Mouse (Mus musculus): ENCODE results near the gene Idi2.
A peak's percentile ranks its signal among the peaks of the same experiment; 100 is the strongest.
"Not testable (repeated sequence)": the region's sequence is repeated elsewhere in the genome, so short reads cannot be mapped to it uniquely, and the experiment has no call there.

Idi2 gene

GRCm38 (mm10) chr13:8995990-8996786, 43.5 kb downstream of the Idi2 start, which contains the start of gene Gtpbp4:
Gene Gtpbp4, minus strand, starts transcription at chr13:8996083.
- DNase-seq (ENCODE audit: low spot score in 2 of 2): peak; percentile 90 to 97

- DNase-seq (ENCODE audit: low spot score in 2 of 2): not testable (repeated sequence)
Measured at GRCm38 (mm10) chr13:8997221-8997620, 44.6 kb downstream of the Idi2 start.

- no peak for DNase-seq (ENCODE audit: low spot score in 2 of 2)
Measured at GRCm38 (mm10) chr13:8999464-8999863, 46.8 kb downstream of the Idi2 start.

GRCm38 (mm10) chr13:9003306-9003705, 50.6 kb downstream of the Idi2 start:
- DNase-seq (ENCODE audit: low spot score in 2 of 2): no peak
